Comparison of ENCODE assay signal across 9 mouse cellular contexts in the genomic region with DNA sequence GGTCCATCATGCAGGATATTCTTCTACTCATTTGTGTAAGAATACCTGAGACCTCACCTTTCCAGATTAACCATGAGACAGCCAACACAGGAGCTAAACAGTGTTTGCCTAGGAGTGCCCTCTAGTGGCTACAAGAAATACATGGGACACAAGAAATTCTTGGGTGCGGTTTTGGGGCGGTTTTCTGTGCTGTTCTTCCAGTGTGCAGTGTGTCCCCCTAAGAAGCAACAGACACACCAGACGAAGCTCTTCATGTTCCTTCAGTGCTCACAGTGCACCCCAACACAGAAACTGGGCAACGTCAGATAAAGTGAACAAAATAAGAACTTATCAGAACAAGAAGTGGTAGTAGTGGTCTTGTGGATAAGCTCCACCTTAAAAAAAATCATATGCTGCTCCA. TPM values are rescaled to one million over a fixed set of nuclear protein-coding genes. Genes with fewer than 3 reads are reported as not detected.
DNase-seq lines count a peak whose midpoint lies in the region; ATAC-seq and TF ChIP-seq lines count a peak whose summit lies in the region.
"Had no signal": no experiment of that assay in that cellular context is flagged by ENCODE, and none has a peak within 500 bp of the region (broad histone marks: within the 10 kb centered on the region; RNA-seq: fewer than 3 reads in every experiment).

No protein-coding gene starts in this region.

- no peak overlapping the region for H3K9ac ChIP-seq in forebrain, embryonic 16.5 days (replicated peaks; ENCODE audit: low read depth, low read length)
- H3K9ac ChIP-seq in limb, embryonic 14.5 days (ENCODE audit: low read depth, low read length, severe bottlenecking) = no peak overlapping the region
- no peak overlapping the region for H3K9ac ChIP-seq in stomach, postnatal 0 days (ENCODE audit: low read length)

- no peak overlapping the region for H3K4me3 ChIP-seq in forebrain, embryonic 10.5 days
- H3K4me3 ChIP-seq in forebrain, embryonic 16.5 days (replicated peaks; ENCODE audit: low read length) = no peak overlapping the region
- no peak overlapping the region for H3K4me3 ChIP-seq in embryonic facial prominence, embryonic 10.5 days
- no peak overlapping the region for H3K4me3 ChIP-seq in limb, embryonic 14.5 days (replicated peaks; ENCODE audit: low read length)
- no peak overlapping the region for H3K4me3 ChIP-seq in stomach, postnatal 0 days (ENCODE audit: low read depth, low read length)

- no peaks in the 10 kb centered on the region for H3K4me1 ChIP-seq in forebrain, embryonic 10.5 days
- no peaks in the 10 kb centered on the region for H3K4me1 ChIP-seq in forebrain, embryonic 16.5 days (replicated peaks; ENCODE audit: control insufficient read depth, insufficient read depth, low read length)
- no peaks in the 10 kb centered on the region for H3K4me1 ChIP-seq in embryonic facial prominence, embryonic 10.5 days
- H3K4me1 ChIP-seq in limb, embryonic 14.5 days (ENCODE audit: control insufficient read depth, insufficient read depth, low read length) = no peaks in the 10 kb centered on the region
- no peaks in the 10 kb centered on the region for H3K4me1 ChIP-seq in stomach, postnatal 0 days (replicated peaks; ENCODE audit: control insufficient read depth, insufficient read depth)

- H3K9me3 ChIP-seq in forebrain, embryonic 10.5 days = no peaks in the 10 kb centered on the region
- no peaks in the 10 kb centered on the region for H3K9me3 ChIP-seq in forebrain, embryonic 16.5 days (ENCODE audit: control insufficient read depth, low read length)
- no peaks in the 10 kb centered on the region for H3K9me3 ChIP-seq in embryonic facial prominence, embryonic 10.5 days
- H3K9me3 ChIP-seq in limb, embryonic 14.5 days (ENCODE audit: control insufficient read depth, low read length) = no peaks in the 10 kb centered on the region
- H3K9me3 ChIP-seq in stomach, postnatal 0 days (ENCODE audit: control insufficient read depth, low read length) = no peaks in the 10 kb centered on the region

- no peaks in the 10 kb centered on the region for H3K36me3 ChIP-seq in forebrain, embryonic 10.5 days (replicated peaks)
- H3K36me3 ChIP-seq in forebrain, embryonic 16.5 days (ENCODE audit: control insufficient read depth, insufficient read depth) = no peaks in the 10 kb centered on the region
- H3K36me3 ChIP-seq in embryonic facial prominence, embryonic 10.5 days (replicated peaks) = no peaks in the 10 kb centered on the region
- no peaks in the 10 kb centered on the region for H3K36me3 ChIP-seq in limb, embryonic 14.5 days (ENCODE audit: control insufficient read depth, insufficient read depth, low read length)
- no peaks in the 10 kb centered on the region for H3K36me3 ChIP-seq in stomach, postnatal 0 days (ENCODE audit: control insufficient read depth, insufficient read depth, low read length)

- H3K27me3 ChIP-seq in forebrain, embryonic 10.5 days (ENCODE audit: poor library complexity, severe bottlenecking) = peaks cover 5% of the 10 kb centered on the region; the same call in 1 of the 2 replicates
- H3K27me3 ChIP-seq in forebrain, embryonic 16.5 days (replicated peaks; ENCODE audit: control insufficient read depth, insufficient read depth, low read length) = no peaks in the 10 kb centered on the region
- no peaks in the 10 kb centered on the region; the same call in 1 of the 2 replicates for H3K27me3 ChIP-seq in embryonic facial prominence, embryonic 10.5 days (replicated peaks; ENCODE audit: low read depth, poor library complexity, severe bottlenecking)
- no peaks in the 10 kb centered on the region for H3K27me3 ChIP-seq in limb, embryonic 14.5 days (ENCODE audit: control insufficient read depth, insufficient read depth, low read length)
- H3K27me3 ChIP-seq in stomach, postnatal 0 days (ENCODE audit: control insufficient read depth, insufficient read depth, low read length) = no peaks in the 10 kb centered on the region

- no peak for ATAC-seq in forebrain, embryonic 16.5 days
- ATAC-seq in limb, embryonic 14.5 days (ENCODE audit: low FRiP score, low read depth) = no peak
- ATAC-seq in stomach, postnatal 0 days (ENCODE audit: low FRiP score, low TSS enrichment) = no peak

- no peak for TF ChIP-seq POLR2A in limb, embryonic 14.5 days (IDR thresholded peaks at IDR 0.05; ENCODE audit: borderline replicate concordance, extremely low read depth, insufficient read depth, insufficient read length)

- WGBS in forebrain, embryonic 10.5 days = 14% methylated on average over 4 of the region's 4 CpGs
- 9% methylated on average over 4 of the region's 4 CpGs for WGBS in forebrain, embryonic 16.5 days
- WGBS in embryonic facial prominence, embryonic 10.5 days = 10% methylated on average over 4 of the region's 4 CpGs
- 11% methylated on average over 4 of the region's 4 CpGs for WGBS in limb, embryonic 14.5 days
- 5% methylated on average over 4 of the region's 4 CpGs for WGBS in stomach, postnatal 0 days

- peak; percentile 26 for DNase-seq in forebrain, embryonic 10.5 days (ENCODE audit: extremely low spot score, low spot score)
- DNase-seq in spleen, postnatal 36 days (ENCODE audit: low spot score in 2 of 2) = peak; percentile 29 to 31
- DNase-seq in spleen, postnatal 4 days (ENCODE audit: low spot score in 2 of 2) = no peak
- DNase-seq in embryonic facial prominence, embryonic 10.5 days (ENCODE audit: low spot score) = peak; percentile 23
- DNase-seq in limb, embryonic 14.5 days (ENCODE audit: low spot score) = peak; percentile 60
- DNase-seq in stomach, postnatal 0 days (ENCODE audit: low spot score) = peak; percentile 30
- no peak for DNase-seq in spleen, adult 12 weeks (ENCODE audit: low spot score)

- no peak for TF ChIP-seq EP300 in stomach, postnatal 0 days (optimal IDR thresholded peaks at IDR 0.05)

- H3K27ac ChIP-seq in forebrain, embryonic 10.5 days = no peak overlapping the region
- H3K27ac ChIP-seq in forebrain, embryonic 16.5 days (ENCODE audit: low read length) = no peak overlapping the region
- no peak overlapping the region for H3K27ac ChIP-seq in embryonic facial prominence, embryonic 10.5 days (replicated peaks)
- no peak overlapping the region for H3K27ac ChIP-seq in limb, embryonic 14.5 days (replicated peaks; ENCODE audit: low read depth, low read length)
- H3K27ac ChIP-seq in stomach, postnatal 0 days (replicated peaks) = no peak overlapping the region

- TF ChIP-seq CTCF in stomach, postnatal 0 days (IDR thresholded peaks at IDR 0.05; ENCODE audit: low read depth) = peak; percentile 90

- no peak overlapping the region for H3K4me2 ChIP-seq in forebrain, embryonic 16.5 days (ENCODE audit: low read length)
- H3K4me2 ChIP-seq in limb, embryonic 14.5 days (replicated peaks; ENCODE audit: low read depth, low read length, severe bottlenecking) = peak overlapping the region; percentile 23; the same call in 1 of the 2 replicates
- H3K4me2 ChIP-seq in stomach, postnatal 0 days (replicated peaks; ENCODE audit: low read depth) = no peak overlapping the region

RNA-seq across cellular contexts. Expression of gene 9130409I23Rik, which starts 11.4 kb away (rescaled TPM):
- not detected in 2 replicates for polyA plus RNA-seq in forebrain, embryonic 10.5 days (2016; fragmentation: Nextera tagmentation; extraction: Ambion mirVana)
- not detected in 2 replicates for polyA plus RNA-seq in forebrain, embryonic 16.5 days (2015; fragmentation: Nextera tagmentation; extraction: Ambion mirVana)
- not detected in 2 replicates for polyA plus RNA-seq in embryonic facial prominence, embryonic 10.5 days (2016; fragmentation: Nextera tagmentation; extraction: Ambion mirVana)
- polyA plus RNA-seq in limb, embryonic 14.5 days (2012; rRNA removed) = not detected in 2 replicates
- not detected in 2 replicates for polyA plus RNA-seq in limb, embryonic 14.5 days (2014; fragmentation: Nextera tagmentation; extraction: Ambion mirVana)
- polyA plus RNA-seq in stomach, postnatal 0 days (2015; fragmentation: Nextera tagmentation; extraction: Ambion mirVana) = 0.28 and 0.72 TPM in 2 replicates
- polyA plus RNA-seq: lung, embryonic 16.5 days had no signal

RNA-seq across cellular contexts. Expression of gene Ephx1, which starts 18.9 kb away (rescaled TPM):
- polyA plus RNA-seq in forebrain, embryonic 10.5 days (2016; fragmentation: Nextera tagmentation; extraction: Ambion mirVana) = 0.47 and 0.77 TPM in 2 replicates
- 5.5 and 6.6 TPM in 2 replicates for polyA plus RNA-seq in forebrain, embryonic 16.5 days (2015; fragmentation: Nextera tagmentation; extraction: Ambion mirVana)
- polyA plus RNA-seq in embryonic facial prominence, embryonic 10.5 days (2016; fragmentation: Nextera tagmentation; extraction: Ambion mirVana) = 0.41 and 0.46 TPM in 2 replicates
- polyA plus RNA-seq in limb, embryonic 14.5 days (2012; rRNA removed) = 6.7 TPM in 2 replicates
- polyA plus RNA-seq in limb, embryonic 14.5 days (2014; fragmentation: Nextera tagmentation; extraction: Ambion mirVana) = 6.8 and 8.1 TPM in 2 replicates
- polyA plus RNA-seq in stomach, postnatal 0 days (2015; fragmentation: Nextera tagmentation; extraction: Ambion mirVana) = 30.0 and 32.2 TPM in 2 replicates

Comparison
In these comparisons a context has a peak if more than half of its experiments do, and no peak if none do; other contexts are left out.
1. DNase-seq: peak in forebrain, embryonic 10.5 days (single experiment), spleen, postnatal 36 days (2 of 2), embryonic facial prominence, embryonic 10.5 days (single experiment), limb, embryonic 14.5 days (single experiment) and stomach, postnatal 0 days (single experiment); none in spleen, postnatal 4 days (0 of 2) and spleen, adult 12 weeks (single experiment).